Mouse (Mus musculus) kidney, embryonic 16.5 days (tissue): ENCODE measurements around the gene Pold4. TPM values are rescaled to one million over a fixed set of nuclear protein-coding genes. Genes with fewer than 3 reads are reported as not detected.

Source experiments
- ATAC-seq: fragments of 200-750 bp; cut with Nextera tagmentation; 2 replicates; pipeline ENCODE4 v1.8.0; 2017; ENCODE audit warnings: moderate TSS enrichment; ENCODE audit not compliant: low FRiP score, low TSS enrichment
- H3K27ac ChIP-seq: fragments of 300-500 bp; sonication (generic); 2 replicates; pipeline ENCODE4 v1.5.1; 2014; ENCODE audit warnings: low read length
- H3K27me3 ChIP-seq: fragments of 300-500 bp; sonication (generic); 2 replicates; pipeline ENCODE4 v1.6.1; 2014; ENCODE audit warnings: low read length, control low read depth, mixed read lengths; ENCODE audit not compliant: insufficient read depth
- H3K36me3 ChIP-seq: fragments of 300-500 bp; sonication (generic); 2 replicates; pipeline ENCODE4 v1.6.1; 2014; ENCODE audit warnings: low read length, control low read depth, mixed read lengths; ENCODE audit not compliant: insufficient read depth
- H3K4me1 ChIP-seq: fragments of 300-500 bp; sonication (generic); 2 replicates; pipeline ENCODE4 v1.6.1; 2014; ENCODE audit warnings: low read length, control low read depth, mixed read lengths; ENCODE audit not compliant: insufficient read depth
- H3K4me2 ChIP-seq: fragments of 300-500 bp; sonication (generic); replicated peaks from 2 replicates; pipeline ENCODE4 v1.6.1; 2014; ENCODE audit warnings: low read depth, low read length
- H3K4me3 ChIP-seq: fragments of 300-500 bp; sonication (generic); 2 replicates; pipeline ENCODE4 v1.5.1; 2014; ENCODE audit warnings: mild to moderate bottlenecking, low read length
- H3K9ac ChIP-seq: fragments of 300-500 bp; sonication (generic); replicated peaks from 2 replicates; pipeline ENCODE4 v1.6.1; 2014; ENCODE audit warnings: low read length
- H3K9me3 ChIP-seq: fragments of 300-500 bp; sonication (generic); 2 replicates; pipeline ENCODE4 v1.6.1; 2016; ENCODE audit warnings: low read length, control low read depth
- WGBS: fragments of 180-500 bp; shearing (Covaris S2); extraction: QIAGEN DNeasy Blood & Tissue Kit; methylation state at CpG from one replicate; pipeline ENCODE4 v1.1.7; 2014; 5-methylcytosine and 5-hydroxymethylcytosine counted together
- polyA plus RNA-seq: library from polyadenylated mRNA; unstranded; fragments of >200 nt; fragmentation: Nextera tagmentation; extraction: Ambion mirVana; gene quantifications from 2 replicates; pipeline ENCODE4 v1.2.1, GENCODE M21; 2015

Gene Pold4
- polyA plus RNA-seq, 1 experiment from 2014 or later = 34.2 TPM

GRCm38 (mm10) chr19:4227446-4227845, 4.3 kb upstream of the Pold4 start:
- WGBS = 68% methylated on average over 5 of the region's 5 CpGs
- no peak overlapping the region for H3K9ac ChIP-seq
- no peak for ATAC-seq

GRCm38 (mm10) chr19:4227894-4228678, 3.6 kb upstream of the Pold4 start:
- H3K9me3 ChIP-seq = no peaks in the 10 kb centered on the region
- H3K4me1 ChIP-seq = peaks cover 34% of the 10 kb centered on the region
- peak overlapping the region; percentile 22; the same call in 1 of the 2 replicates for H3K9ac ChIP-seq
- no peak overlapping the region for H3K4me3 ChIP-seq
- H3K4me2 ChIP-seq = no peak overlapping the region
- H3K27me3 ChIP-seq = no peaks in the 10 kb centered on the region
- H3K27ac ChIP-seq = no peak overlapping the region
- peak; percentile 36 for ATAC-seq
- H3K36me3 ChIP-seq = no peaks in the 10 kb centered on the region
- WGBS = 16% methylated on average over 8 of the region's 8 CpGs

More at GRCm38 (mm10) chr19:4227446-4227845, 4.3 kb upstream of the Pold4 start:
- Histone ChIP-seq H3K4me2 (no peak overlapping the region), H3K27ac (no peak overlapping the region), H3K9me3 (no peaks in the 10 kb centered on the region), H3K27me3 (no peaks in the 10 kb centered on the region), H3K4me1 (peaks cover 38% of the 10 kb centered on the region), H3K4me3 (no peak overlapping the region), H3K36me3 (no peaks in the 10 kb centered on the region)

GRCm38 (mm10) chr19:4228891-4229290, 2.8 kb upstream of the Pold4 start:
- no peak for ATAC-seq
- Histone ChIP-seq H3K9ac (no peak overlapping the region), H3K36me3 (no peaks in the 10 kb centered on the region), H3K4me2 (no peak overlapping the region), H3K27ac (no peak overlapping the region), H3K4me1 (peaks cover 34% of the 10 kb centered on the region), H3K27me3 (no peaks in the 10 kb centered on the region), H3K9me3 (no peaks in the 10 kb centered on the region), H3K4me3 (no peak overlapping the region)
- WGBS = 76% methylated on average over 4 of the region's 4 CpGs

- peak overlapping the region; percentile 35; the same call in 1 of the 2 replicates for H3K27ac ChIP-seq
- H3K27me3 ChIP-seq = no peaks in the 10 kb centered on the region
- 15% methylated on average over 6 of the region's 9 CpGs for WGBS
- H3K9me3 ChIP-seq = no peaks in the 10 kb centered on the region
- H3K4me1 ChIP-seq = peaks cover 34% of the 10 kb centered on the region
- H3K36me3 ChIP-seq = no peaks in the 10 kb centered on the region
- H3K4me2 ChIP-seq = no peak overlapping the region
- peak; percentile 35; the same call in 1 of the 2 replicates for ATAC-seq
- H3K4me3 ChIP-seq = no peak overlapping the region
- peak overlapping the region; percentile 47; the same call in 1 of the 2 replicates for H3K9ac ChIP-seq
Measured at GRCm38 (mm10) chr19:4229451-4230076, 2.1 kb upstream of the Pold4 start.

GRCm38 (mm10) chr19:4230415-4230814, 1.3 kb upstream of the Pold4 start:
- no peaks in the 10 kb centered on the region for H3K36me3 ChIP-seq
- H3K27me3 ChIP-seq = no peaks in the 10 kb centered on the region
- H3K9ac ChIP-seq = 0 out of 2 replicates have a peak overlapping the region, but pooled peaks have one; percentile 47
- H3K9me3 ChIP-seq = no peaks in the 10 kb centered on the region
- peaks cover 34% of the 10 kb centered on the region for H3K4me1 ChIP-seq
- ATAC-seq = no peak
- peak overlapping the region; percentile 35; the same call in 1 of the 2 replicates for H3K27ac ChIP-seq
- no peak overlapping the region for H3K4me3 ChIP-seq
- 40% methylated on average over 8 of the region's 8 CpGs for WGBS
- H3K4me2 ChIP-seq = no peak overlapping the region

GRCm38 (mm10) chr19:4232186-4232572, 480 bp downstream of the Pold4 start:
- Histone ChIP-seq H3K9ac (peak overlapping the region; percentile 75), H3K4me1 (peaks cover 34% of the 10 kb centered on the region), H3K27ac (peak overlapping the region; percentile 92), H3K27me3 (no peaks in the 10 kb centered on the region), H3K36me3 (no peaks in the 10 kb centered on the region), H3K4me2 (peak overlapping the region; percentile 85), H3K4me3 (peak overlapping the region; percentile 54), H3K9me3 (no peaks in the 10 kb centered on the region)
- ATAC-seq = no peak
- WGBS = 36% methylated on average over 2 of the region's 2 CpGs

- 83% methylated on average over 7 of the region's 7 CpGs for WGBS
- Histone ChIP-seq H3K4me2 (peak overlapping the region; percentile 85), H3K9me3 (no peaks in the 10 kb centered on the region), H3K27ac (peak overlapping the region; percentile 92; the same call in 1 of the 2 replicates), H3K9ac (peak overlapping the region; percentile 75), H3K36me3 (no peaks in the 10 kb centered on the region), H3K4me3 (peak overlapping the region; percentile 54), H3K4me1 (peaks cover 34% of the 10 kb centered on the region), H3K27me3 (no peaks in the 10 kb centered on the region)
- no peak for ATAC-seq
Measured at GRCm38 (mm10) chr19:4232651-4233050, 952 bp downstream of the Pold4 start.

- Histone ChIP-seq H3K4me3 (no peak overlapping the region), H3K36me3 (no peaks in the 10 kb centered on the region), H3K27me3 (no peaks in the 10 kb centered on the region), H3K9me3 (no peaks in the 10 kb centered on the region), H3K9ac (no peak overlapping the region), H3K4me1 (peaks cover 29% of the 10 kb centered on the region), H3K4me2 (no peak overlapping the region), H3K27ac (no peak overlapping the region)
- WGBS = 81% methylated on average over 4 of the region's 4 CpGs
- no peak for ATAC-seq
Measured at GRCm38 (mm10) chr19:4234548-4234947, 2.8 kb downstream of the Pold4 start.

GRCm38 (mm10) chr19:4240247-4240668, 8.6 kb downstream of the Pold4 start:
- Histone ChIP-seq H3K27me3 (no peaks in the 10 kb centered on the region), H3K9me3 (no peaks in the 10 kb centered on the region; the same call in 1 of the 2 replicates), H3K4me3 (no peak overlapping the region), H3K4me1 (peaks cover 11% of the 10 kb centered on the region), H3K27ac (no peak overlapping the region), H3K9ac (no peak overlapping the region), H3K36me3 (no peaks in the 10 kb centered on the region), H3K4me2 (no peak overlapping the region)
- 39% methylated on average over 8 of the region's 8 CpGs for WGBS
- ATAC-seq = no peak

- H3K36me3 ChIP-seq = no peaks in the 10 kb centered on the region
- H3K9me3 ChIP-seq = no peaks in the 10 kb centered on the region; the same call in 1 of the 2 replicates
- no peak overlapping the region for H3K9ac ChIP-seq
- no peak overlapping the region for H3K4me3 ChIP-seq
- H3K4me1 ChIP-seq = peaks cover 11% of the 10 kb centered on the region
- whole genome bisulfite sequencing = 68% methylated on average over 3 of the region's 3 CpGs
- H3K4me2 ChIP-seq = no peak overlapping the region
- no peaks in the 10 kb centered on the region for H3K27me3 ChIP-seq
- ATAC-seq = no peak
- no peak overlapping the region for H3K27ac ChIP-seq
Measured at GRCm38 (mm10) chr19:4242416-4242815, 10.7 kb downstream of the Pold4 start.
